Mouse (Mus musculus): ENCODE data around the gene Gnat1.

Gnat1 gene

GRCm38 (mm10) chr9:107643544-107644214, 35.8 kb downstream of the Gnat1 start:
- no peak for DNase-seq

- no peak for DNase-seq
Observed at GRCm38 (mm10) chr9:107641666-107642065, 37.8 kb downstream of the Gnat1 start.

- no peak for DNase-seq
Observed at GRCm38 (mm10) chr9:107640257-107640772, 39.2 kb downstream of the Gnat1 start.

GRCm38 (mm10) chr9:107637070-107637469, 42.4 kb downstream of the Gnat1 start:
- DNase-seq, result peak; percentile 89

- DNase-seq, result peak; percentile 98
Observed at GRCm38 (mm10) chr9:107635279-107636028, 44.1 kb downstream of the Gnat1 start, which contains the start of gene Gnai2. Gene Gnai2 (minus strand): TSS chr9:107635367.

GRCm38 (mm10) chr9:107634406-107635278, 44.9 kb downstream of the Gnat1 start:
- DNase-seq, result no peak

- peak; percentile 28 for DNase-seq
Observed at GRCm38 (mm10) chr9:107633661-107634405, 45.7 kb downstream of the Gnat1 start.

GRCm38 (mm10) chr9:107633091-107633660, 46.3 kb downstream of the Gnat1 start:
- DNase-seq, result peak; percentile 87

GRCm38 (mm10) chr9:107632478-107632877, 47.0 kb downstream of the Gnat1 start:
- no peak for DNase-seq

GRCm38 (mm10) chr9:107631861-107632260, 47.7 kb downstream of the Gnat1 start:
- no peak for DNase-seq

- no peak for DNase-seq
Observed at GRCm38 (mm10) chr9:107631311-107631826, 48.1 kb downstream of the Gnat1 start.

GRCm38 (mm10) chr9:107630576-107630975, 48.9 kb downstream of the Gnat1 start:
- peak; percentile 91 for DNase-seq

- peak; percentile 70 for DNase-seq
Observed at GRCm38 (mm10) chr9:107629901-107630425, 49.5 kb downstream of the Gnat1 start.

GRCm38 (mm10) chr9:107629411-107629730, 50.1 kb downstream of the Gnat1 start:
- no peak for DNase-seq

GRCm38 (mm10) chr9:107628721-107629410, 50.6 kb downstream of the Gnat1 start:
- DNase-seq, result no peak

- no peak for DNase-seq
Observed at GRCm38 (mm10) chr9:107627387-107628255, 51.9 kb downstream of the Gnat1 start.

- peak; percentile 96 for DNase-seq
Observed at GRCm38 (mm10) chr9:107626844-107627277, 52.7 kb downstream of the Gnat1 start.

- DNase-seq, result no peak
Observed at GRCm38 (mm10) chr9:107626158-107626843, 53.2 kb downstream of the Gnat1 start.

Data from embryo, embryonic 11 days (tissue).